Mouse (Mus musculus) embryonic fibroblast, embryonic 13.5 days (primary cell): ENCODE measurements around the gene Tbc1d1.

Experiments used
- CTCF ChIP-seq: IDR thresholded peaks from 2 replicates; pipeline ENCODE4 v1.5.1; 2011; ENCODE audit warnings: mild to moderate bottlenecking, control low read depth, low read length, moderate library complexity, borderline replicate concordance; ENCODE audit not compliant: insufficient read depth
- POLR2A ChIP-seq: IDR thresholded peaks from 2 replicates; pipeline ENCODE4 v1.6.1; 2011; ENCODE audit warnings: low read depth, mild to moderate bottlenecking, control low read depth, low read length, moderate library complexity

- TF ChIP-seq CTCF = no peak
- no peak for TF ChIP-seq POLR2A
Observed at GRCm38 (mm10) chr5:64313481-64313880, 157.4 kb downstream of the Tbc1d1 start.
